Mouse (Mus musculus) cerebellum, adult 2 months (tissue): ENCODE results near the gene Ppp1r12a. TPM values are rescaled to one million over a fixed set of nuclear protein-coding genes. Genes with fewer than 3 reads are reported as not detected.
A peak's percentile ranks its signal among the peaks of the same experiment; 100 is the strongest.

Experiments
- DNase-seq, 2 experiments: peaks; one replicate each; pipeline ENCODE4 v3.0.0; 2021
- H3K27ac ChIP-seq: fragments of 200-500 bp; 2 replicates; pipeline ENCODE4 v1.5.1; 2012; ENCODE audit warnings: low read length, control low read depth, inconsistent platforms; ENCODE audit not compliant: insufficient read depth
- H3K27me3 ChIP-seq: fragments of 200-500 bp; 2 replicates; pipeline ENCODE4 v1.6.1; 2012; ENCODE audit warnings: inconsistent platforms, mild to moderate bottlenecking, low read length, moderate library complexity; ENCODE audit not compliant: control insufficient read depth, insufficient read depth
- H3K4me1 ChIP-seq: fragments of 200-500 bp; 2 replicates; pipeline ENCODE4 v1.6.1; 2011; ENCODE audit warnings: low read length; ENCODE audit not compliant: control insufficient read depth, insufficient read depth
- H3K4me3 ChIP-seq: fragments of 200-500 bp; replicated peaks from 2 replicates; pipeline ENCODE3; 2011; ENCODE audit warnings: mild to moderate bottlenecking, low read depth, low read length, control low read depth; ENCODE audit not compliant: insufficient read depth
- CTCF ChIP-seq: fragments of 200-500 bp; IDR thresholded peaks from 2 replicates; pipeline ENCODE4 v1.5.1; 2011; ENCODE audit warnings: low read depth, mild to moderate bottlenecking, control low read depth, low read length, moderate library complexity, borderline replicate concordance; ENCODE audit not compliant: insufficient read depth
- POLR2A ChIP-seq: fragments of 200-500 bp; IDR thresholded peaks from 2 replicates; pipeline ENCODE4 v1.6.1; 2011; ENCODE audit warnings: low read length, control low read depth, borderline replicate concordance; ENCODE audit not compliant: insufficient read depth
- WGBS: fragments of 180-500 bp; shearing (Covaris S2); methylation state at CpG from one replicate; pipeline ENCODE4 v1.1.7; 2018; 5-methylcytosine and 5-hydroxymethylcytosine counted together
- polyA plus RNA-seq: library from polyadenylated mRNA; depleted of rRNA; stranded (reverse); fragments of >200 nt; gene quantifications from 2 replicates; pipeline ENCODE4 v1.2.3, GENCODE M21; 2012

Ppp1r12a gene
- polyA plus RNA-seq, 1 experiment: 60.6 TPM

GRCm38 (mm10) chr10:108313845-108314244, 151.9 kb downstream of the Ppp1r12a start:
- Histone ChIP-seq H3K27ac (no peak overlapping the region), H3K27me3 (no peaks in the 10 kb centered on the region), H3K4me3 (no peak overlapping the region), H3K4me1 (no peaks in the 10 kb centered on the region)
- WGBS: 82% methylated on average over 6 of the region's 6 CpGs
- DNase-seq: no peak
- no peak for TF ChIP-seq CTCF
- no peak for TF ChIP-seq POLR2A

GRCm38 (mm10) chr10:108314396-108314795, 152.4 kb downstream of the Ppp1r12a start:
- TF ChIP-seq CTCF (no peak), POLR2A (no peak)
- DNase-seq: no peak
- H3K4me3 ChIP-seq: no peak overlapping the region
- H3K27me3 ChIP-seq: no peaks in the 10 kb centered on the region
- WGBS: 94% methylated on average over 8 of the region's 8 CpGs
- H3K27ac ChIP-seq: no peak overlapping the region
- no peaks in the 10 kb centered on the region for H3K4me1 ChIP-seq

- WGBS: 95% methylated on average over 7 of the region's 7 CpGs
- H3K27ac ChIP-seq: no peak overlapping the region
- no peak for DNase-seq
- H3K4me3 ChIP-seq: no peak overlapping the region
- H3K4me1 ChIP-seq: no peaks in the 10 kb centered on the region
- no peaks in the 10 kb centered on the region for H3K27me3 ChIP-seq
- no peak for TF ChIP-seq CTCF
- no peak for TF ChIP-seq POLR2A
Measured at GRCm38 (mm10) chr10:108315236-108315635, 153.2 kb downstream of the Ppp1r12a start.

- TF ChIP-seq CTCF (no peak), POLR2A (no peak)
- 87% methylated on average over 7 of the region's 7 CpGs for WGBS
- no peak overlapping the region for H3K27ac ChIP-seq
- no peak for DNase-seq
- 0 out of 2 replicates have a peak, but pooled peaks cover 3% of the 10 kb centered on the region for H3K4me1 ChIP-seq
- no peak overlapping the region for H3K4me3 ChIP-seq
- no peaks in the 10 kb centered on the region for H3K27me3 ChIP-seq
Measured at GRCm38 (mm10) chr10:108328356-108328755, 166.4 kb downstream of the Ppp1r12a start.

- no peak overlapping the region for H3K27ac ChIP-seq
- TF ChIP-seq CTCF: no peak
- TF ChIP-seq POLR2A: no peak
- no peak overlapping the region for H3K4me3 ChIP-seq
- no peak for DNase-seq
- H3K4me1 ChIP-seq: 0 out of 2 replicates have a peak, but pooled peaks cover 3% of the 10 kb centered on the region
- WGBS: 89% methylated on average over 12 of the region's 12 CpGs
- no peaks in the 10 kb centered on the region for H3K27me3 ChIP-seq
Measured at GRCm38 (mm10) chr10:108328983-108329382, 167.0 kb downstream of the Ppp1r12a start.

- DNase-seq: no peak
- 89% methylated on average over 5 of the region's 5 CpGs for WGBS
- Histone ChIP-seq H3K4me1 (0 out of 2 replicates have a peak, but pooled peaks cover 3% of the 10 kb centered on the region), H3K27ac (no peak overlapping the region), H3K4me3 (no peak overlapping the region), H3K27me3 (no peaks in the 10 kb centered on the region)
- no peak for TF ChIP-seq CTCF
- TF ChIP-seq POLR2A: no peak
Measured at GRCm38 (mm10) chr10:108329771-108330170, 167.8 kb downstream of the Ppp1r12a start.

GRCm38 (mm10) chr10:108330964-108331363, 169.0 kb downstream of the Ppp1r12a start:
- Histone ChIP-seq H3K27me3 (no peaks in the 10 kb centered on the region), H3K4me1 (0 out of 2 replicates have a peak, but pooled peaks cover 3% of the 10 kb centered on the region), H3K4me3 (peak overlapping the region; percentile 18), H3K27ac (no peak overlapping the region)
- DNase-seq: no peak
- TF ChIP-seq POLR2A (no peak), CTCF (no peak)
- WGBS: 12% methylated on average over 10 of the region's 10 CpGs

GRCm38 (mm10) chr10:108331784-108332561, 170.0 kb downstream of the Ppp1r12a start, which contains the start of gene Pawr:
Gene Pawr (plus strand): TSS chr10:108332121.
- no peaks in the 10 kb centered on the region for H3K27me3 ChIP-seq
- DNase-seq: peak; percentile 50 to 51
- peak within 1 kb of the TSS; percentile 76 for H3K4me3 ChIP-seq
- TF ChIP-seq POLR2A (no peak), CTCF (no peak)
- under 1% methylated on average over 80 of the region's 85 CpGs for WGBS
- H3K4me1 ChIP-seq: 0 out of 2 replicates have a peak, but pooled peaks cover 3% of the 10 kb centered on the region
- H3K27ac ChIP-seq: no peak within 1 kb of the TSS
